Mouse (Mus musculus) CH12.LX (cell line): ENCODE results near the gene Hdac11.

ENCODE experiments used
- CTCF ChIP-seq, 2 experiments: IDR thresholded peaks in 1 of 2; conservative IDR thresholded peaks in 1 of 2; 2 replicates each; pipeline ENCODE4 v1.5.1; 2011 to 2012; ENCODE audit warnings: low read depth in 2 of 2, low read length in 2 of 2, improper control_type of control experiment in 1 of 2, inconsistent platforms in 1 of 2, mild to moderate bottlenecking in 1 of 2, moderate library complexity in 1 of 2
- HCFC1 ChIP-seq: IDR thresholded peaks from 2 replicates; pipeline ENCODE4 v1.6.1; 2012; ENCODE audit warnings: low read depth, mild to moderate bottlenecking, inconsistent platforms, low read length, improper control_type of control experiment
- MXI1 ChIP-seq: IDR thresholded peaks from 2 replicates; pipeline ENCODE4 v1.6.1; 2011; ENCODE audit warnings: mild to moderate bottlenecking, low read depth, low read length, improper control_type of control experiment
- NRF1 ChIP-seq: IDR thresholded peaks from 2 replicates; pipeline ENCODE4 v1.6.1; 2014; ENCODE audit warnings: low read depth, mild to moderate bottlenecking, inconsistent platforms, low read length, improper control_type of control experiment, moderate library complexity
- POLR2A ChIP-seq: IDR thresholded peaks from 2 replicates; pipeline ENCODE4 v1.6.1; 2011; ENCODE audit warnings: low read depth, mild to moderate bottlenecking, improper control_type of control experiment, low read length
- POLR2AphosphoS2 ChIP-seq: IDR thresholded peaks from 2 replicates; pipeline ENCODE4 v1.6.1; 2011; ENCODE audit warnings: low read depth, low read length, improper control_type of control experiment
- RAD21 ChIP-seq: IDR thresholded peaks from 2 replicates; pipeline ENCODE4 v1.6.1; 2011; ENCODE audit warnings: low read depth, mild to moderate bottlenecking, low read length, improper control_type of control experiment, moderate library complexity
- SIN3A ChIP-seq: IDR thresholded peaks from 2 replicates; pipeline ENCODE4 v1.6.1; 2012; ENCODE audit warnings: low read length, improper control_type of control experiment, inconsistent platforms
- TBP ChIP-seq: conservative IDR thresholded peaks from 2 replicates; pipeline ENCODE4 v1.6.1; 2011; ENCODE audit warnings: low read depth, low read length, improper control_type of control experiment
- USF1 ChIP-seq: IDR thresholded peaks from 2 replicates; pipeline ENCODE4 v1.6.1; 2014; ENCODE audit warnings: low read depth, mild to moderate bottlenecking, inconsistent platforms, low read length, improper control_type of control experiment
- ZKSCAN1 ChIP-seq: IDR thresholded peaks from 2 replicates; pipeline ENCODE4 v1.6.1; 2012; ENCODE audit warnings: low read depth, inconsistent platforms, low read length, improper control_type of control experiment, borderline replicate concordance

- TF ChIP-seq NRF1 (peak; percentile 77), HCFC1 (peak; percentile 18), CTCF (conservative IDR thresholded peaks at IDR 0.05 in 1 of 2, IDR thresholded peaks at IDR 0.05 in 1 of 2; ENCODE audit: low read depth in 2 of 2, low read length in 2 of 2) (peak in 1 of 2 experiments; percentile 64; a peak in 2 of 4 replicates), ZKSCAN1 (no peak), USF1 (peak; percentile 31), POLR2A (peak; percentile 89), POLR2AphosphoS2 (no peak), MXI1 (peak; percentile 90), TBP (0 out of 2 replicates have a peak, but pooled peaks have one; percentile 19), SIN3A (peak; percentile 51; the same call in 1 of the 2 replicates), RAD21 (no peak; the same call in 1 of the 2 replicates)
These were observed 40.0 kb upstream of the Hdac11 start, which contains the start of gene Nup210 for GRCm38 (mm10) chr6:91116244-91117145.
